Mouse (Mus musculus) CH12.LX (cell line): Measurements from ENCODE around the gene Ndufb10. TPM values are rescaled to one million over a fixed set of nuclear protein-coding genes. Genes with fewer than 3 reads are reported as not detected.

Experiments
- DNase-seq: peaks from one replicate; pipeline ENCODE4 v3.0.0-alpha.2; 2013; ENCODE audit errors: extremely low read depth
- H3K27ac ChIP-seq: 2 replicates; pipeline ENCODE4 v1.5.1; 2012; ENCODE audit warnings: low read depth, mild to moderate bottlenecking, control low read depth, moderate library complexity; ENCODE audit not compliant: insufficient read depth
- H3K27me3 ChIP-seq: replicated peaks from 2 replicates; pipeline ENCODE3; 2012; ENCODE audit warnings: inconsistent platforms
- H3K36me3 ChIP-seq, 2 experiments: replicated peaks in 1 of 2; 2 replicates each; pipeline versions ENCODE3 to v1.6.1; 2012; ENCODE audit warnings: inconsistent platforms in 1 of 2, low read length in 1 of 2, mild to moderate bottlenecking in 1 of 2, mixed read lengths in 1 of 2, moderate library complexity in 1 of 2; ENCODE audit not compliant: control insufficient read depth in 1 of 2, insufficient read depth in 1 of 2
- H3K4me1 ChIP-seq, 2 experiments: 2 replicates each; pipeline ENCODE4 v1.6.1; 2012; ENCODE audit warnings: inconsistent platforms in 1 of 2, moderate library complexity in 1 of 2; ENCODE audit not compliant: insufficient read depth in 2 of 2, control insufficient read depth in 1 of 2
- H3K4me2 ChIP-seq: 2 replicates; pipeline ENCODE4 v1.6.1; 2012; ENCODE audit warnings: low read depth, mild to moderate bottlenecking, control low read depth; ENCODE audit not compliant: poor library complexity, insufficient read depth, severe bottlenecking
- H3K4me3 ChIP-seq, 3 experiments: fragments of 150-350 bp in 1 of 3; sonication (generic) in 1 of 3; replicated peaks in 1 of 3; 2 replicates each; pipeline versions ENCODE3 to v1.5.1; 2011 to 2012; ENCODE audit warnings: low read depth in 2 of 3, low read length in 2 of 3, mild to moderate bottlenecking in 2 of 3, moderate library complexity in 2 of 3, control low read depth in 1 of 3, improper control_type of control experiment in 1 of 3, inconsistent platforms in 1 of 3, mixed read lengths in 1 of 3; ENCODE audit not compliant: poor library complexity in 1 of 3
- H3K79me2 ChIP-seq: replicated peaks from 2 replicates; pipeline ENCODE4 v1.6.1; 2012; ENCODE audit warnings: mild to moderate bottlenecking, moderate library complexity; ENCODE audit not compliant: control insufficient read depth, poor library complexity, insufficient read depth, severe bottlenecking; ENCODE audit errors: extremely low read depth
- H3K9ac ChIP-seq: 2 replicates; pipeline ENCODE4 v1.6.1; 2012; ENCODE audit warnings: low read depth, mild to moderate bottlenecking, control low read depth, moderate library complexity; ENCODE audit not compliant: insufficient read depth
- H3K9me3 ChIP-seq: replicated peaks from 2 replicates; pipeline ENCODE3; 2012; ENCODE audit warnings: low read length, inconsistent platforms, mixed read lengths
- BHLHE40 ChIP-seq: IDR thresholded peaks from 2 replicates; pipeline ENCODE4 v1.6.1; 2011; ENCODE audit warnings: mild to moderate bottlenecking, low read depth, low read length, improper control_type of control experiment
- CHD1 ChIP-seq: IDR thresholded peaks from 2 replicates; pipeline ENCODE4 v1.6.1; 2012; ENCODE audit warnings: low read depth, low read length, improper control_type of control experiment, inconsistent platforms
- ELF1 ChIP-seq: IDR thresholded peaks from 2 replicates; pipeline ENCODE4 v1.6.1; 2014; ENCODE audit warnings: low read depth, mild to moderate bottlenecking, inconsistent platforms, low read length, improper control_type of control experiment
- EP300 ChIP-seq: IDR thresholded peaks from 2 replicates; pipeline ENCODE4 v1.6.1; 2011; ENCODE audit warnings: low read length, improper control_type of control experiment
- ETS1 ChIP-seq: conservative IDR thresholded peaks from 2 replicates; pipeline ENCODE4 v1.6.1; 2012; ENCODE audit warnings: low read depth, mild to moderate bottlenecking, inconsistent platforms, low read length, improper control_type of control experiment, moderate library complexity
- HCFC1 ChIP-seq: IDR thresholded peaks from 2 replicates; pipeline ENCODE4 v1.6.1; 2012; ENCODE audit warnings: low read depth, mild to moderate bottlenecking, inconsistent platforms, low read length, improper control_type of control experiment
- IRF4 ChIP-seq: IDR thresholded peaks from 2 replicates; pipeline ENCODE4 v1.6.1; 2014; ENCODE audit warnings: low read depth, mild to moderate bottlenecking, inconsistent platforms, low read length, improper control_type of control experiment
- MAX ChIP-seq: IDR thresholded peaks from 2 replicates; pipeline ENCODE4 v1.6.1; 2011; ENCODE audit warnings: low read length, improper control_type of control experiment
- MAZ ChIP-seq: IDR thresholded peaks from 2 replicates; pipeline ENCODE4 v1.6.1; 2012; ENCODE audit warnings: low read depth, mild to moderate bottlenecking, inconsistent platforms, low read length, improper control_type of control experiment, moderate library complexity
- MEF2A ChIP-seq: IDR thresholded peaks from 2 replicates; pipeline ENCODE4 v1.6.1; 2014; ENCODE audit warnings: low read depth, mild to moderate bottlenecking, inconsistent platforms, low read length, improper control_type of control experiment, borderline replicate concordance
- MXI1 ChIP-seq: IDR thresholded peaks from 2 replicates; pipeline ENCODE4 v1.6.1; 2011; ENCODE audit warnings: mild to moderate bottlenecking, low read depth, low read length, improper control_type of control experiment
- MYC ChIP-seq: IDR thresholded peaks from 2 replicates; pipeline ENCODE4 v1.6.1; 2011; ENCODE audit warnings: low read depth, mild to moderate bottlenecking, improper control_type of control experiment, low read length
- NELFE ChIP-seq: IDR thresholded peaks from 2 replicates; pipeline ENCODE4 v1.6.1; 2011; ENCODE audit warnings: low read depth, low read length, improper control_type of control experiment
- NRF1 ChIP-seq: IDR thresholded peaks from 2 replicates; pipeline ENCODE4 v1.6.1; 2014; ENCODE audit warnings: low read depth, mild to moderate bottlenecking, inconsistent platforms, low read length, improper control_type of control experiment, moderate library complexity
- PAX5 ChIP-seq: IDR thresholded peaks from 2 replicates; pipeline ENCODE4 v1.6.1; 2012; ENCODE audit warnings: low read length, inconsistent platforms, mixed read lengths
- POLR2A ChIP-seq: IDR thresholded peaks from 2 replicates; pipeline ENCODE4 v1.6.1; 2011; ENCODE audit warnings: low read depth, mild to moderate bottlenecking, improper control_type of control experiment, low read length
- POLR2AphosphoS2 ChIP-seq: IDR thresholded peaks from 2 replicates; pipeline ENCODE4 v1.6.1; 2011; ENCODE audit warnings: low read depth, low read length, improper control_type of control experiment
- RCOR1 ChIP-seq: conservative IDR thresholded peaks from 2 replicates; pipeline ENCODE4 v1.6.1; 2012; ENCODE audit warnings: low read depth, mild to moderate bottlenecking, inconsistent platforms, low read length, improper control_type of control experiment
- SIN3A ChIP-seq: IDR thresholded peaks from 2 replicates; pipeline ENCODE4 v1.6.1; 2012; ENCODE audit warnings: low read length, improper control_type of control experiment, inconsistent platforms
- TBP ChIP-seq: conservative IDR thresholded peaks from 2 replicates; pipeline ENCODE4 v1.6.1; 2011; ENCODE audit warnings: low read depth, low read length, improper control_type of control experiment
- TCF12 ChIP-seq: IDR thresholded peaks from 2 replicates; pipeline ENCODE4 v1.6.1; 2014; ENCODE audit warnings: low read depth, mild to moderate bottlenecking, inconsistent platforms, low read length, improper control_type of control experiment
- USF2 ChIP-seq: conservative IDR thresholded peaks from 2 replicates; pipeline ENCODE4 v1.6.1; 2011; ENCODE audit warnings: low read depth, low read length, improper control_type of control experiment
- ZKSCAN1 ChIP-seq: IDR thresholded peaks from 2 replicates; pipeline ENCODE4 v1.6.1; 2012; ENCODE audit warnings: low read depth, inconsistent platforms, low read length, improper control_type of control experiment, borderline replicate concordance
- ZMIZ1 ChIP-seq: IDR thresholded peaks from 2 replicates; pipeline ENCODE4 v1.6.1; 2012; ENCODE audit warnings: low read depth, mild to moderate bottlenecking, inconsistent platforms, low read length, improper control_type of control experiment
- dilution Hi-C: fragments of 300-500 bp; cut with MboI; formaldehyde crosslinking; loops from 2 replicates; pipeline ENCODE4 v1.14.3; 2020; ENCODE audit warnings: low sequenced_read_pairs; ENCODE audit not compliant: extremely low pct_unique_long_range_greater_than_20kb, extremely low pct_ligation_motif_present
- in situ Hi-C: fragments of 300-500 bp; cut with MboI; formaldehyde crosslinking; loops from 3 replicates; pipeline ENCODE4 v1.14.3; 2019; ENCODE audit warnings: low sequenced_read_pairs, low pct_ligation_motif_present, low pct_unique_long_range_greater_than_20kb, mixed read lengths
- polyA plus RNA-seq: library from polyadenylated mRNA; unstranded; fragments of >175 nt; gene quantifications from 2 replicates; pipeline ENCODE4 v1.2.1, GENCODE M21; 2012; ENCODE audit warnings: low read depth; ENCODE audit not compliant: insufficient read length
- total RNA-seq, 2 experiments: library from RNA; depleted of rRNA; stranded (reverse); fragments of 300-350 nt in 1 of 2; fragments of >200 nt in 1 of 2; gene quantifications; 2 replicates each; pipeline ENCODE4 v1.2.3; 2012 to 2014

Ndufb10 gene
- total and polyA plus RNA-seq, 3 experiments, result 136 to 207 (median 188) TPM

DNA sequence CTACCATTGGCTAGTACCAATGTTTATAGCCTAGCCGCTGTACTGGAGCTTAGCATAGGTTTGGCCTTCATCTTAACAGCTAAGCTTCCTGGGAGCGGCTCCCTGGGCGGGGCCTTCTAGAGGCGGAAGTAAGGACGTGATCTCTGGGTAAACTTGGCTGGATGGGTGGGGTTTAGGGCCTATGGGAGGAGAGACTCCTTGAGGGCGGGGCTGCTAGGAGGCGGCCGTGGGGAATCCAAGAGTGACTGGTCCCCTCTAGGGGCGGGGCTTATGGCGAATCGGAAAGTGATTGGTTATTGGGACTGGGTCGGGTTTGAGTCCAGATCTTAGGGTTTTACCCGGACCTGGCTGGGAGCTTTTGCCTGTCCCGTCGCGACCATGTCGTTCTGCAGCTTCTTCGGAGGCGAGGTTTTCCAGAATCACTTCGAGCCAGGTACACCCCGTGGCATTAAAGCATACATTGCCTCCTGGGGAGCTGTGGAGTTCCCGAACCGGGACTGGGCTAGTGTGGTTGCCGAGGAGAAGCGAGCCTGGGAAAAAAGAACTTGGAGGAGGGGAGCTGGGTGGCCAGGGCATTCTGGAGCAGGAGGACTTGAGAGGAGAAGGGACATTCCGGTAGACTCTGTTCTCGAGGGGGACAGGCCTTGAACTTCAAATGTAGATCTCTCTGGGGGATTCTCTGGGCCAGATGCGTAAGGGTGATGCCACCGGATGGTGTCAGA is 12.2 kb upstream of the Ndufb10 start, which contains the start of gene Msrb1:
Msrb1 (plus strand) TSS at position 313 of the 722 bp plus-strand sequence.
- H3K9ac ChIP-seq, result peak within 1 kb of the TSS; percentile 95
- no peak within 1 kb of the TSS for H3K27ac ChIP-seq
- peaks cover 4 to 29% of the 10 kb centered on the region in 2 experiments; a peak in 3 of 4 replicates for H3K4me1 ChIP-seq
- no peaks in the 10 kb centered on the region for H3K9me3 ChIP-seq
- H3K27me3 ChIP-seq, result no peaks in the 10 kb centered on the region
- TF ChIP-seq ZMIZ1 (peak; percentile 86), HCFC1 (peak; percentile 56), IRF4 (peak; percentile 22; the same call in 1 of the 2 replicates), NELFE (peak; percentile 81), RCOR1 (no peak), MYC (peak; percentile 24; the same call in 1 of the 2 replicates), ELF1 (peak; percentile 94), SIN3A (peak; percentile 67; the same call in 1 of the 2 replicates), TBP (peak; percentile 87), EP300 (no peak), ZKSCAN1 (no peak), MEF2A (0 out of 2 replicates have a peak, but pooled peaks have one; percentile 11), MAX (no peak), MXI1 (peak; percentile 64; the same call in 1 of the 2 replicates), POLR2AphosphoS2 (peak; percentile 79; the same call in 1 of the 2 replicates), TCF12 (peak; percentile 64; the same call in 1 of the 2 replicates), POLR2A (peak; percentile 94), MAZ (peak; percentile 77), CHD1 (0 out of 2 replicates have a peak, but pooled peaks have one; percentile 25)
- peak within 1 kb of the TSS; percentile 70 to 95 (median 75) for H3K4me3 ChIP-seq
- peaks cover 11 to 28% of the 10 kb centered on the region in 2 experiments for H3K36me3 ChIP-seq
- peak within 1 kb of the TSS; percentile 82 for H3K4me2 ChIP-seq
- in situ Hi-C loops, result no loop called here
- dilution Hi-C loops, result no loop called here
- H3K79me2 ChIP-seq, result no peaks in the 10 kb centered on the region
- DNase-seq, result peak; percentile 100

DNA sequence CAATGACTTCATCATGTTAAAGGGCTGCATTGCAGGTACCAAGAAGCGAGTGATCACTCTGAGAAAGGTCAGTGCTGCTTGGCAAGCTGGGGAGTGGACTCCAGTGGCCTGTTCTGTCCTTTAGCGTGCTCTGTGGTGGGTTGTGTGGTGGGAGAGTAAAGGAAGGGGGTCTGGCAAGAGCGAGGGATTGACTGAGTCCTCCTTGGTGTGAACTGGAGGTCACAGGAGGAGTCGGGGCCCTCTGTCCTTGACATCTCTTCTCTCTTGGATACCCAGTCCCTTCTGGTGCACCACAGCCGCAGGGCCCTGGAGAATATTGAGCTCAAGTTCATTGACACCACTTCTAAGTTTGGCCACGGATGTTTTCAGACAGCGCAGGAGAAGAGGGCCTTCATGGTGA is 11.2 kb upstream of the Ndufb10 start:
- dilution Hi-C loops (no loop called here), in situ Hi-C loops (no loop called here)
- H3K4me2 ChIP-seq, result peak overlapping the region; percentile 67
- no peaks in the 10 kb centered on the region for H3K27me3 ChIP-seq
- H3K4me3 ChIP-seq, result peak overlapping the region; percentile 70 to 87 (median 75)
- peak overlapping the region; percentile 95 for H3K9ac ChIP-seq
- H3K4me1 ChIP-seq, result peaks cover 4 to 33% of the 10 kb centered on the region in 2 experiments; a peak in 3 of 4 replicates
- H3K79me2 ChIP-seq, result no peaks in the 10 kb centered on the region
- peaks cover 11 to 21% of the 10 kb centered on the region in 2 experiments for H3K36me3 ChIP-seq
- H3K27ac ChIP-seq, result no peak overlapping the region
- no peak for DNase-seq
- TF ChIP-seq NELFE, result no peak
- TF ChIP-seq POLR2AphosphoS2, result no peak
- TF ChIP-seq HCFC1, result no peak
- no peak for TF ChIP-seq BHLHE40
- TF ChIP-seq USF2, result no peak
- TF ChIP-seq PAX5, result no peak
- no peak for TF ChIP-seq ETS1
- TF ChIP-seq NRF1, result no peak
- H3K9me3 ChIP-seq, result no peaks in the 10 kb centered on the region
